Mouse (Mus musculus) c-Kit-negative CD71-positive TER-119-positive erythroid progenitor cells, embryonic 14.5 days (primary cell): ENCODE data around the gene Gm1673.
A peak's percentile ranks its signal among the peaks of the same experiment; 100 is the strongest.
"Not testable (repeated sequence)": the region's sequence is repeated elsewhere in the genome, so short reads cannot be mapped to it uniquely, and the experiment has no call there.

Experiments used
- DNase-seq: peaks from one replicate; pipeline ENCODE4 v3.0.0-alpha.2; 2013; ENCODE audit warnings: low read depth, low spot score

The Gm1673 gene

GRCm38 (mm10) chr5:33983309-33984121 lies at the start of gene Gm1673:
TSS of gene Gm1673 (plus strand) at chr5:33983433.
- no peak for DNase-seq

- DNase-seq: no peak
Measured at GRCm38 (mm10) chr5:33934081-33934480, 49.2 kb upstream of the Gm1673 start.

GRCm38 (mm10) chr5:33934877-33935276 lies 48.4 kb upstream of the Gm1673 start:
- no peak for DNase-seq

- peak; percentile 37 for DNase-seq
Measured at GRCm38 (mm10) chr5:33935700-33936111, 47.5 kb upstream of the Gm1673 start.

GRCm38 (mm10) chr5:33936120-33936707 lies 47.0 kb upstream of the Gm1673 start, which contains the start of gene Nelfa:
TSS of gene Nelfa (minus strand) at chr5:33936413.
- peak; percentile 88 for DNase-seq

GRCm38 (mm10) chr5:33937230-33937629 lies 46.0 kb upstream of the Gm1673 start:
- no peak for DNase-seq

- no peak for DNase-seq
Measured at GRCm38 (mm10) chr5:33938448-33938847, 44.8 kb upstream of the Gm1673 start.

GRCm38 (mm10) chr5:33947035-33947434 lies 36.2 kb upstream of the Gm1673 start:
- DNase-seq: not testable (repeated sequence)

GRCm38 (mm10) chr5:33948314-33948713 lies 34.9 kb upstream of the Gm1673 start:
- DNase-seq: no peak

GRCm38 (mm10) chr5:33953471-33954185 lies 29.6 kb upstream of the Gm1673 start:
- no peak for DNase-seq

- DNase-seq: no peak
Measured at GRCm38 (mm10) chr5:33954354-33954753, 28.9 kb upstream of the Gm1673 start.

- DNase-seq: no peak
Measured at GRCm38 (mm10) chr5:33955868-33956267, 27.4 kb upstream of the Gm1673 start.

GRCm38 (mm10) chr5:33959382-33959781 lies 23.9 kb upstream of the Gm1673 start:
- no peak for DNase-seq

- DNase-seq: no peak
Measured at GRCm38 (mm10) chr5:33974736-33975135, 8.5 kb upstream of the Gm1673 start.

GRCm38 (mm10) chr5:33976267-33976666 lies 7.0 kb upstream of the Gm1673 start:
- no peak for DNase-seq

GRCm38 (mm10) chr5:33982731-33983259 lies 438 bp upstream of the Gm1673 start:
- DNase-seq: no peak

GRCm38 (mm10) chr5:33994671-33995625 lies 11.7 kb downstream of the Gm1673 start:
- no peak for DNase-seq

- no peak for DNase-seq
Measured at GRCm38 (mm10) chr5:33995843-33996693, 12.8 kb downstream of the Gm1673 start, which contains the start of gene Nat8l. TSS of gene Nat8l (plus strand) at chr5:33995984.

GRCm38 (mm10) chr5:33996694-33997045 lies 13.4 kb downstream of the Gm1673 start:
- no peak for DNase-seq
